Mouse (Mus musculus): ENCODE results near the gene Tenm4. TPM values are rescaled to one million over a fixed set of nuclear protein-coding genes. Genes with fewer than 3 reads are reported as not detected.
A peak's percentile ranks its signal among the peaks of the same experiment; 100 is the strongest.

Gene Tenm4
- polyA plus RNA-seq (2015; fragmentation: Nextera tagmentation; extraction: Ambion mirVana): 4.5 and 4.9 TPM in 2 replicates

DNA sequence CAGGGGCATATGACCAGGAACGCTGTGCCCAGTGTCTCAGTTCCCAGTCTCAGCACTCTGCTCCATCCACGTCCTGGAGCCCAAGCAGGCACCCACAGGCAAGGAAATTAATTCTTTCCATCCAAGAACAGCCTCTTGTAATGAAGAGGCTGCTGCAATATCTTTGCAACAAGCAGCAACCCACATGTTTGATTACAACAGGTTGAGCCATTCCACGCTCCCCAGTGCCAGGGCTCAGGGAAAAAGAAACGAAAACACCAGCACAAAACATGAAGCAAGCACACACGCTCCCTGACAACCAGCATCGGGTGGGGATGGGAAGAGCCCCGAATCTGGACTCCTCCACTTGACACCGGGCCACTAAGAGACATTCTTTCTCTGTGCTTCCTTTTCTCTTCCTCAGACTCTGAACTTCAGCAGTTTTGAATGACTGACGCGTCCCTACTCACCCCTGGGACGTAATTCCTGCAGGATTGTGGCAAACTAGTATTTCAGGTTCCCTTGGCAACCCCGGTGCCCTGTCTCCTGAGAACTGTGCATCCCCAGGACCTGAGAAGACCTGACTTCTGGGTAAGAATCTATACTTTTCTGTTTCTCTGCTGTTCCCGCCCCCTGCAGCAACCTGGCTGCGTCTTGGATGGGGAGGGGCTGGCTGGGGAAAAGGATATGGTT, at the start of gene Tenm4:
Gene Tenm4 (plus strand): TSS at position 323 of the 672 bp plus-strand sequence.
- no peak for DNase-seq (ENCODE audit: low spot score)

DNA sequence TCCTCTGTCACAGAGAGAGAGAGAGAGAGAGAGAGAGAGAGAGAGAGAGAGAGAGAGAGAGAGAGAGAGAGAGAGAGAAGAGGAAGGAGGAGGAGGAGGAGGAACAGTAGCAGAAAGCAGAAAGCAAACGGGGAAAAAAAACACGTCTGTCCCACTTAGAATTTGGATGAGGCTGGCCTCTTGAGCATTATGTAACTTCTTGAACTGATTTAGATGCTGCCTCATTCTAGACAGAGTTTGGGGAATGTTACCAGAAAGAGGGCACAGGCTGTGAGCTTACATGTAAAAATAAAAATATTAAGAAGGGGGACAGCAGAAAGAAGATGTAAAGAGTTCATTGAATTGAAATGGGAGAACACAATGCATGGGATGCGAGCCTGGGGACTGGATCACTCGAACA, 40.3 kb upstream of the Tenm4 start:
- DNase-seq (ENCODE audit: low spot score): no peak

- no peak for DNase-seq (ENCODE audit: low spot score)
These were observed 39.9 kb upstream of the Tenm4 start for GRCm38 (mm10) chr7:96131175-96131574.

DNA sequence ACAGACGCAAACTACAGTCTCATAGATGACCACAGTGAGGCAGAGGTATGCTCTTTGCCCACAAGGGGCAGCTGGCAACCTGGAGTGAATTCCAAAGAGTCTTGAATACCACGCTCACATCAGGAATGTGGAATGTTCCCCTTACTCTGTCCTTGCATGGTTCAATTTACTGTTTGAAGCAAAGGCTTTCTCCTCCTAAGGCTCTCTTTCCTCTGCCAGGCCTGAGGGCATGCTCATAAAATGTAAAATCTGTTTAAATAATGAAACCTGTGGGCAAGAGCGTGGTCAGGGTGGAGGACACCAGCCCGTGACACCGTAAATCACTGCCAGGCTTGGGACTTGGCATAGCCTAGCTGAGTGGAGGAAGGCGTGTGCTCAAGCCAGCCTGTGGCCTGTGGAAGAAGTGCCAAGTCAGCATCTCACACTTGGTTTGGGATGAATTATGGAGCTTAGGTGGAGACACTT, 34.5 kb upstream of the Tenm4 start:
- no peak for DNase-seq (ENCODE audit: low spot score)

DNA sequence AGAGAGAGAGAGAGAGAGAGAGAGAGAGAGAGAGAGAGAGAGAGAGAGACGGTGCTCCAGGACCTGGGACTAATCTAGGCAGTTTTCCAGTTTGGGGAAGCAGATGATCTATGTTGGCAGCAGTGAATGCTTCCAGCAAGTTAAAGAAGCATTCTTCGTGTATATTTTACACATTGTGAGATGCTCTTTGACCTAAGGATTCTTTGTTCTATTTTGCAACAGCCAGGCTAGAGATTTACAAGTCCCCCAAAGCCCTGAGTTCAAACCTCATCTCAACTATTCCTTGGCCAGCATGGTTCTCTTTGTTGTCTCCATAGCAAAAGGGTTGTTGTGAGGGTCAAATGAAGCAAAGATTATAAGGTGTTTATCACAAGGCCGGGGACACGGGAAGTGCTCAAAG, 29.2 kb upstream of the Tenm4 start:
- DNase-seq (ENCODE audit: low spot score): no peak

- DNase-seq (ENCODE audit: low spot score): no peak
These were observed 28.0 kb upstream of the Tenm4 start for GRCm38 (mm10) chr7:96142973-96143596.

GRCm38 (mm10) chr7:96147436-96147835, 23.6 kb upstream of the Tenm4 start:
- no peak for DNase-seq (ENCODE audit: low spot score)

DNA sequence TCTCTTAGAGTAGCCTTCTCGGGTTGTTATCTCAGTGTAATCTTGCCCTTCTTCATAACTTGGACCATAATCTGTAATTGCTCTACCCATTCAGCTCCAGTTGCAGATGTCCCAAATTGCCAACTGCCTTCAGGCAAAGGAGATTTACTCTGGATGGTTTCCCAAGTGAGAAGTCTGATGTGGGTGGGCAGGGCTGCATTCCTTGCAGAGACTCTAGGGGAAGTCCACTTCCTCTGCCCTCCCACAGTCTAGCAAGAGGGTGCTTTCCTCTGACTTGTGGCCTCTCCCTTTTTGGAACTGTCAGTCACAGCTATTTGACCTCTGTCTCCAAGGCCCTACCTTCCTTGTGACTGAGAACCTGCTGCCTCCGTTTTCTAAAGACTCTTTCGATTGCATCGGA, 22.9 kb upstream of the Tenm4 start:
- DNase-seq (ENCODE audit: low spot score): no peak

DNA sequence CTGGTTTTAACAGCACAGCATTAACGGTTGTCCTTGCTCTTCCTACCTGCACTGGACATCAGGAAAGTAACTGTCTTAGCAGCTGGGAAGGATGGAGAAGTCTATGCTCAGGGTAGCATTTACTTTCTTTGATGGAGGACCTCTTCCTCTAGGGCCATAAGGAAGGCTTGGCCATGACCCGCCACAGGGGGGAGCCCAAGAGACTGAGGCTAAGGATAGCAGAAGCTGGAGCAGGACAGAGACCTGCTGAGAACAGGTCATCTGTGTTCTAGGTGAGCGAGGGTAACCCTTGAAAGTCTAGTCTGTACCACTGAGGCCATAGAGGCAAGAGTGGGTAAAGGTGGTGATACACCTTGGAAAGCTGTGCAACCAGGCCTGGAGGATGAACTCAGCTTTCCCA, 19.8 kb upstream of the Tenm4 start:
- DNase-seq (ENCODE audit: low spot score): peak; percentile 53

- DNase-seq (ENCODE audit: low spot score): no peak
These were observed 19.1 kb upstream of the Tenm4 start for GRCm38 (mm10) chr7:96151961-96152360.

DNA sequence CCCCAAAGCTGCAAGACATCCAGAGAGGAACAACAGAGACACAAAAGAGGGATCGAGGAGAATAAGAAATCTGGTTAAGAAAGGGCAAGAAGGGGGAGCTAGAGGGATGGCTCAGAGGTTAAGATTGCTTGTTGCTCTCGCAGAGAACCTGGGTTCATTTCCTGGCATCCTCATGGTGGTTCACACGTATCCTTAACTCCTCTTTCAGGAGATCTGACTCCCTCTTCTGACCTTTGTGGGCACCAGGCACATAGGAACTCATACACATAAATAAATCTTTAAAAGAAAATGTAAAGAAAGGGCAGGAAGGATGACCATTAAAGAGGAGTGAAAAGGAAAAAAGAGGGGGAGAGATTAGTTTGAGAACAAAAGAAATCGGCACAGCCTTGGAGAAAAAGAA, 18.6 kb upstream of the Tenm4 start:
- DNase-seq (ENCODE audit: low spot score): no peak

GRCm38 (mm10) chr7:96152924-96153359, 18.1 kb upstream of the Tenm4 start:
- peak; percentile 50 for DNase-seq (ENCODE audit: low spot score)

DNA sequence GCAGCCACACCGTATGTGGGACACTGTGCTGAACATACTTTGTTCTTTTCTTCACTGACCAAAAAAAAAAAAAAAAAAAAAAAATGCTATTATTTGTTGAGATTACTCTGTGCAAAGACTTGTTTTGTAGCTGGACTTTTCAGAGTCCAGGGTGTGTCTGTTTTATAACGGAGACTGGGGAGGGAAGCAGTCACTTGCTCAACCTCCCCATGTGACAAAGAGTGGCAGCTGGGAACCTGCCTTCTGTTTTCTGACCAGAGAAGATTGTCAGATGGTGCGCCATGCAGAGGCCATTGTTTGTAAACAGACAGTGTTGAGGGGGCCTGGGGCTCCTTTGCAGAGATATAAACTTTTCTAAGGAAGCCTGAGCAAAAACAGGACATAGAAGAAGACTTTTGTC, 17.0 kb upstream of the Tenm4 start:
- no peak for DNase-seq (ENCODE audit: low spot score)

- DNase-seq (ENCODE audit: low spot score): no peak
These were observed 14.4 kb upstream of the Tenm4 start for GRCm38 (mm10) chr7:96156481-96157255.

DNA sequence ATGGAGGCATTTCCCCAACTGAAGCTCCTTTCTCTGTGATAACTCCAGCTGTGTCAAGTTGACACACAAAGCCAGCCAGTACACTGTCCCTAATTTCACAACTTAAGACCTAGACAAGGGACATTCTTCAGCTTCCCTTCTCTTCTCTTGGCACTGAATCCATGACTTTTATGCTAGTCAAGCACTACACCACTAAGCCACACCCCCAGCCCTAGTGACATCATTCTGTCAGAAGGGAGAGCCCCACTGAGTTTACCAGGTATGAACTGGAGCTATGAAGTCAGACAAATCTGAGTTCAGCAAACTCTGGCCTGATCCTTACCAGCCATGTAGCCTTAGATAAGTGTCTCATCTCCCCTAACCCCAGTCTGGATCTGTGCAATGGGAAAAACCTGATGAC, 6.9 kb upstream of the Tenm4 start:
- no peak for DNase-seq (ENCODE audit: low spot score)

DNA sequence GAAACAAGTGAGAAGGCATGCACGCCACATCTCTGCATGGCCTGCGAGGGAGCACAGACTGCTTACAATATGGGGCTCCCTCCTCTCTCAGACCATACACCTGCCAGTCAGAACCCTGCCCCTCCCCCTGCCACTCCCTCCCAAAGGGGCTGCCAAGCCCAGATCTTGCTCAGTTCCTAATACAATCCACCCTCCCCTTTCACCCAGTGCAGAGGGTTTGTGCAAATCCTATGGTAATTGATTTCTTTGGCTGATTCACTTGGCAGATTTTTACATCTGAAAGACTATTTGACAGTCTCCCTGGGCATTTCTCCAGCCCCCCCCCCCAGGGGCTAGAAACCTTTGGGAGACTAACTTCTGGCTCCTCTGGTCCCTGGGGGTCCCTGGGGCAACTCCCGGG, 2.1 kb upstream of the Tenm4 start:
- DNase-seq (ENCODE audit: low spot score): no peak

- no peak for DNase-seq (ENCODE audit: low spot score)
These were observed 834 bp downstream of the Tenm4 start for GRCm38 (mm10) chr7:96171596-96172563.

- DNase-seq (ENCODE audit: low spot score): no peak
These were observed 5.7 kb downstream of the Tenm4 start for GRCm38 (mm10) chr7:96176781-96177180.

- no peak for DNase-seq (ENCODE audit: low spot score)
These were observed 10.7 kb downstream of the Tenm4 start for GRCm38 (mm10) chr7:96181751-96182150.

DNA sequence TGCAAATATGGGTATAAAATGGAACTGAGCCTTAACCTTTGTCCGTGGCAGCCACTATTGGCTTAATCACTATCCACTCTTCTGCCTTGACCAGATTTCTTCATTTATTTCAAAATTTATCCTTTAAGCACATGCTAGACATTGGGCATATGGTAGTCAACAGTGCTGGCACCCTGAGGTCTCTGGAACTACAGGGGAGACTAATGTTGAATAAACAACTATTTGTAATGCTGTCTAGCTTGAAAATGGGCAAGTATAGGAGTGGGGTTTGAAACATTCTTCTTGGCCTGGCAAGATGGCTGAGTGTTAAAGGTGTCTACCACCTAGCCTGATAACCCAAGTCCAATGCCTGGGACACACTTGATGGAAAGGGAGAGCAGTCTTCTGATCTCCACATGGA, 12.1 kb downstream of the Tenm4 start:
- DNase-seq (ENCODE audit: low spot score): no peak

GRCm38 (mm10) chr7:96185411-96185810, 14.4 kb downstream of the Tenm4 start:
- no peak for DNase-seq (ENCODE audit: low spot score)

Data from thymus, postnatal 0 days (tissue).